Mouse (Mus musculus) lung, postnatal 10 days (tissue): ENCODE data around the gene Rab28.
A peak's percentile ranks its signal among the peaks of the same experiment; 100 is the strongest.

Source experiments
- DNase-seq: peaks from one replicate; pipeline ENCODE4 v3.0.0; 2021

Gene Rab28

GRCm38 (mm10) chr5:41625544-41625943 is 82.4 kb downstream of the Rab28 start:
- DNase-seq, result no peak

GRCm38 (mm10) chr5:41621748-41622147 is 86.2 kb downstream of the Rab28 start:
- DNase-seq, result peak; percentile 55

GRCm38 (mm10) chr5:41618966-41619365 is 89.0 kb downstream of the Rab28 start:
- DNase-seq, result no peak

GRCm38 (mm10) chr5:41610447-41611030 is 97.4 kb downstream of the Rab28 start:
- DNase-seq, result peak; percentile 9

DNA sequence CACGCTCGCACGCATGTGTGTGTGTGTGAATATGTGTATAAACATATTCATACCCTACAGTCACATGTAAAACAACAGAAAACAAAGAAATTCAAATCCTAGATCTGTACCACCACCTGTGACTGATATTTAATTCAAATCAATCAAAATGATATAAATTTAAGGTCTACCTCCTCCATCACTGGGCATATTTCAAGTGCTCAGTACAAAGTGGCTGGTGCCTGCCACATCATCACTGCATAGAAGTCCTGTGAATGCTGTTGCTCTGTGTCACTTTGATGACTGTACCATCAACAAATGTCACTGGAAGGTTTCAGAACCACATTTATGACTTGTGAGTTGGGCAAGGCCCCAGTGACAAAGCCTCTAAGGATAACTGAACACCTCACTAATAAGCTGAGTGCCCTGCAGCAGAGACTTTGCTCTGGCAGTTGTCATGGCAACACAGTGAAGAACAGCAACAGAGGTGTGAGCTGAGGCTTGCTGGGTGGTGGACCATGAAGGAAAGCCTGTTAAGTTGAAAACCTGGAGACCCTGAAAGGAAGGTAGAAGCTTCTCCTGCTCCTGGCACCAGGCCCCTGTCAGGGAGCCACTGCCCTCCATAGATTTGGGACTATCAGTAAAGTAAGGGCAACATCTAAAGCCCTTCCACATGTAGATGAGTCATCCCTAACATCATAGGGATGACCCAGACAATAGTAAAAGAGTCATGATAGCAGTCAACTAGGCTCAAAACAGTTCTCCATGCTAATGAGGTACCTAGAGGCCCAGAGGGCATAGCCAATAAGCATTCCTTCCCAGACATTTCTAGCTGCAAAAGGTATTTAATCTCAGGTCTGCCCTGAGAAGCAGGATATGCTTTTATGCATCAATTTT is 111.5 kb downstream of the Rab28 start:
- DNase-seq, result no peak

GRCm38 (mm10) chr5:41595199-41595598 is 112.8 kb downstream of the Rab28 start:
- no peak for DNase-seq

DNA sequence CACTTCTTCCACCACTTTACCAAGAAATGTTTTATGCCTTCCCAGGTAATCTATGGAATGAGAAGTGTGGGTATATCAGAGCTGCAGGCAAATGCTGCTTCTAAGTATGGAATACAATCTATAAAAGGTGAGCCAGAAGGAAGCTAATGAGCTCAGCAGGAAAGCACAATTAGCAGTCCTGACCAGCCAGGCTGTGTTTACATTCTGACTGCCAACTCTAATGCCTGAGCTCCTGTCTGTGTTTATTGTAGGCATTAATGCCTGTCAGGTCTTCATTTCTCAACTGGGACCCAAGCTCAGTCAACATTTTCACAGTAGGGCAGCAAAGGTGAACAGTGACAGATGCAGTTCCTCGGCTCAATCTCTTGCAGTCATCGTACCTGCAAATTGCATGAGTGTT is 129.9 kb downstream of the Rab28 start:
- no peak for DNase-seq
